Mouse (Mus musculus): ENCODE data around the gene Ssr2. TPM values are rescaled to one million over a fixed set of nuclear protein-coding genes. Genes with fewer than 3 reads are reported as not detected.

The Ssr2 gene
- polyA plus RNA-seq, 1 experiment, result 351 TPM

DNA sequence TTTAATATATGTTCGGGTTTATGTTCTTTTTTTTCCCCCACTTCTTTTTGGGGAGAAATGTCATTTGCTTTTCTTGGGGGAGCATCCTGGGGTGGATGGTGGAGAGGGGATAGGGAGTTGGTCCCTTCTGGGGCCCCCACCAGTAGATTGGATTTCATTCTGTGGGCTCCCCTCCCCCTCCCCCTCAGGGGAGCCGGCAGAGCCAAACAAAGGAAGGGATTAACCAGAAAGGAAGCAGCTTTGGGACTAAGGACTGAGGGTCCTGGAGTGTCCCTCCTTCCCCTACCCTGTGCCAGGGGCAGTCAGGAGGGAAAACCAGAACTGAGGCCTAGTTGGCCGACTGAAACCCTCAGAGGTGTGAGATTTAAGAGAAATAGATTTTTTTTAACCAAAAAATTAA lies 36.3 kb upstream of the Ssr2 start:
- Histone ChIP-seq H3K79me3 (ENCODE audit: low read depth) (peaks cover 18% of the 10 kb centered on the region), H3ac (ENCODE audit: control insufficient read depth, insufficient read length, low read depth) (no peak overlapping the region), H3K4me3 (ENCODE audit: insufficient read depth, poor library complexity, severe bottlenecking) (no peak overlapping the region), H3K79me2 (ENCODE audit: control insufficient read depth, insufficient read depth) (peaks cover 42% of the 10 kb centered on the region), H3K36me3 (ENCODE audit: control insufficient read depth, insufficient read depth) (peaks cover 17% of the 10 kb centered on the region), H3K27me3 (ENCODE audit: control insufficient read depth, insufficient read depth, insufficient read length) (no peaks in the 10 kb centered on the region)
- TF ChIP-seq MYOG (IDR thresholded peaks at IDR 0.05; ENCODE audit: control insufficient read depth, extremely low read depth, insufficient read length), result no peak
- no peak for TF ChIP-seq MAX (IDR thresholded peaks at IDR 0.05)
- TF ChIP-seq FOSL1 (IDR thresholded peaks at IDR 0.05; ENCODE audit: insufficient read depth, low read length, poor library complexity, severe bottlenecking), result no peak
- no peak for TF ChIP-seq USF1 (IDR thresholded peaks at IDR 0.05; ENCODE audit: low read depth)
- TF ChIP-seq CTCF (IDR thresholded peaks at IDR 0.05; ENCODE audit: control insufficient read depth, insufficient read depth, insufficient read length), result no peak
- no peak for TF ChIP-seq CEBPB (IDR thresholded peaks at IDR 0.05; ENCODE audit: low read depth)
- TF ChIP-seq MYOD1 (IDR thresholded peaks at IDR 0.05; ENCODE audit: control insufficient read depth, insufficient read length, low read depth), result no peak

DNA sequence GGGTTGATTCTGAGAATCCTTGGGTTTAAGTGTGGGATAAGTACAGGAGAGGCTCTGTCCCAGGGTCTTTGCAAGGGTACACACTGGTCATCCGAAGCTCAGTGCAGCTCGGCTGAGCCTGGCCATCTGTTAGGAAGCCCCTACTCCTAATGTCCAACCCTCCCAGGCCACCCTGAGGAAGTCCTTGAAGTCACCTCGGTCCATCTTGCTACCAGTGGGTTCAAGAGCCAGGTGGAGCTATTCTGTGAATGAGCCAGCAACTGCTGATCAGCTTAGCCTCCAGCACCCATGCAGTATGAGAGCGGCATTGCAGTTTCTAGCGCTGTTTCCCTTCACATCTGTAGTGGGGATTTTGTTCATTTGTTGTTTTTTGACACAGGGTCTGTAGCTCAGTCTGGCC lies 35.6 kb upstream of the Ssr2 start:
- Histone ChIP-seq H3ac (ENCODE audit: control insufficient read depth, insufficient read length, low read depth) (no peak overlapping the region), H3K36me3 (ENCODE audit: control insufficient read depth, insufficient read depth) (peaks cover 17% of the 10 kb centered on the region), H3K27me3 (ENCODE audit: control insufficient read depth, insufficient read depth, insufficient read length) (no peaks in the 10 kb centered on the region), H3K79me2 (ENCODE audit: control insufficient read depth, insufficient read depth) (peaks cover 35% of the 10 kb centered on the region), H3K79me3 (ENCODE audit: low read depth) (peaks cover 13% of the 10 kb centered on the region), H3K4me3 (ENCODE audit: insufficient read depth, poor library complexity, severe bottlenecking) (no peak overlapping the region)
- TF ChIP-seq MYOG (IDR thresholded peaks at IDR 0.05; ENCODE audit: control insufficient read depth, extremely low read depth, insufficient read length) (no peak), CEBPB (IDR thresholded peaks at IDR 0.05; ENCODE audit: low read depth) (no peak), CTCF (IDR thresholded peaks at IDR 0.05; ENCODE audit: control insufficient read depth, insufficient read depth, insufficient read length) (no peak), USF1 (IDR thresholded peaks at IDR 0.05; ENCODE audit: low read depth) (no peak)

DNA sequence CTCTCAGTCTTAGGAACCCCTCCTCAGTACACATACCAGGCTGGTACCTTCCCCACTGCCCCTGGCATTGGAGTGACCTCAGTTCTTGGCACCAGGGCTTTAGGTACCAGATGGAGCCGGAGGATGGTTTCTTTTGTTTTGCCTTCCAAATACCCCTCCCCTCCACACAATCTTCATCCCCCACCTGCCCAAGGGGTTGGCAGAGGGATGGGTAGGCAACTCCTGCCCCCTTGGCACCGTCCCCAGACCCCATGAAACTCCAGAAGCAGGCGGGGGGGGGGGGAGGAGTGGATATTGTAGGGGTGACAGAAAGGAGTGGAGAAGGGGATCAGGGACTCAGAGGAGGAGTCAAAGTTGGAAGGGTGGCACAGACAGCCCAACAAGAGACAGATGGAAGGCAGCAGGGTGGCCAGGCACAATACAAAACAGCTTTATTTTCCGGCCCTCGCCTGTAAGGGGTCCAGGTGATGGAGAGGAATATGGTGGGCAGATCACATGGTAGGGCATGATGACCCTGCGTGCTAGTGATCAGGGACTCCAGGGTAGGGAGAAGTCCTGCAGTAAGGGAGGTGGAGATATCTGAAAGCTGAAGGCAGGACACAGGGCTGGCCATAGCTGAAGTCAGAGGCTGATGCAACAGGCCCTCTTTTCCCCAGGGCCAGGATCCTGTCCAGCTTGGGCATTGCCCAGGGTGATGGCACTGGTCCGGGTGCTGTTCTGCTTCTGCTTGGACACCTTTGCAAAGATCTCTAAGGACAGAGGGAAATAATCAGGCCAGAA lies 33.9 kb upstream of the Ssr2 start:
- H3K36me3 ChIP-seq (ENCODE audit: control insufficient read depth, insufficient read depth), result peaks cover 8% of the 10 kb centered on the region
- peaks cover 3% of the 10 kb centered on the region for H3K79me3 ChIP-seq (ENCODE audit: low read depth)
- H3K4me3 ChIP-seq (ENCODE audit: insufficient read depth, poor library complexity, severe bottlenecking), result no peak overlapping the region
- peaks cover 18% of the 10 kb centered on the region for H3K79me2 ChIP-seq (ENCODE audit: control insufficient read depth, insufficient read depth)
- no peak overlapping the region for H3ac ChIP-seq (ENCODE audit: control insufficient read depth, insufficient read length, low read depth)
- H3K27me3 ChIP-seq (ENCODE audit: control insufficient read depth, insufficient read depth, insufficient read length), result no peaks in the 10 kb centered on the region
- TF ChIP-seq CEBPB (IDR thresholded peaks at IDR 0.05; ENCODE audit: low read depth), result no peak
- no peak for TF ChIP-seq MAX (IDR thresholded peaks at IDR 0.05)
- TF ChIP-seq CTCF (IDR thresholded peaks at IDR 0.05; ENCODE audit: control insufficient read depth, insufficient read depth, insufficient read length), result no peak
- TF ChIP-seq FOSL1 (IDR thresholded peaks at IDR 0.05; ENCODE audit: insufficient read depth, low read length, poor library complexity, severe bottlenecking), result no peak
- no peak for TF ChIP-seq MYOG (IDR thresholded peaks at IDR 0.05; ENCODE audit: control insufficient read depth, extremely low read depth, insufficient read length)
- TF ChIP-seq MYOD1 (IDR thresholded peaks at IDR 0.05; ENCODE audit: control insufficient read depth, insufficient read length, low read depth), result no peak
- no peak for TF ChIP-seq USF1 (IDR thresholded peaks at IDR 0.05; ENCODE audit: low read depth)

DNA sequence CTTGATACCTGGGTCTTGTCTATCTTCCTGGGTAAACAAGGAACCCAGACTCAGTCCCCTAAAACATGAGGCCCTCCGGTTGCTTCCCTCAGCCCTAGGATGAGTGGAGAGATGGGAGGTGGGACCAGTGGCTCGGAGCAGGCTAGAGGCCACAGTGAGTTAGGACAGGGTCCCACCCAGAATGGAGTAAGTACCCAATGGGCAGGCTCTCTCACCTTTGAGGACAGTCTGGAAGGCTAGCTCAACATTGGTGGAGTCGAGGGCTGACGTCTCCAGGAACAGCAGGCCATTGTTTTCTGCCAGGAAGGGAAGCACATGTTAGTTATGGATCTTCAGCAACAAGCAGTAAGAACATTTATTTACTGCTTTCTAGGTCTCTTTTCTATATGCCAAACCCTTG lies 33.2 kb upstream of the Ssr2 start:
- H3K27me3 ChIP-seq (ENCODE audit: control insufficient read depth, insufficient read depth, insufficient read length), result no peaks in the 10 kb centered on the region
- TF ChIP-seq FOSL1 (IDR thresholded peaks at IDR 0.05; ENCODE audit: insufficient read depth, low read length, poor library complexity, severe bottlenecking) (no peak), MYOG (IDR thresholded peaks at IDR 0.05; ENCODE audit: control insufficient read depth, extremely low read depth, insufficient read length) (no peak), CEBPB (IDR thresholded peaks at IDR 0.05; ENCODE audit: low read depth) (no peak), CTCF (IDR thresholded peaks at IDR 0.05; ENCODE audit: control insufficient read depth, insufficient read depth, insufficient read length) (no peak), MAX (IDR thresholded peaks at IDR 0.05) (no peak), MYOD1 (IDR thresholded peaks at IDR 0.05; ENCODE audit: control insufficient read depth, insufficient read length, low read depth) (no peak), USF1 (IDR thresholded peaks at IDR 0.05; ENCODE audit: low read depth) (no peak)
- H3ac ChIP-seq (ENCODE audit: control insufficient read depth, insufficient read length, low read depth), result no peak overlapping the region
- H3K79me2 ChIP-seq (ENCODE audit: control insufficient read depth, insufficient read depth), result peaks cover 13% of the 10 kb centered on the region
- peaks cover 5% of the 10 kb centered on the region for H3K36me3 ChIP-seq (ENCODE audit: control insufficient read depth, insufficient read depth)
- H3K79me3 ChIP-seq (ENCODE audit: low read depth), result peaks cover 1% of the 10 kb centered on the region
- H3K4me3 ChIP-seq (ENCODE audit: insufficient read depth, poor library complexity, severe bottlenecking), result no peak overlapping the region

DNA sequence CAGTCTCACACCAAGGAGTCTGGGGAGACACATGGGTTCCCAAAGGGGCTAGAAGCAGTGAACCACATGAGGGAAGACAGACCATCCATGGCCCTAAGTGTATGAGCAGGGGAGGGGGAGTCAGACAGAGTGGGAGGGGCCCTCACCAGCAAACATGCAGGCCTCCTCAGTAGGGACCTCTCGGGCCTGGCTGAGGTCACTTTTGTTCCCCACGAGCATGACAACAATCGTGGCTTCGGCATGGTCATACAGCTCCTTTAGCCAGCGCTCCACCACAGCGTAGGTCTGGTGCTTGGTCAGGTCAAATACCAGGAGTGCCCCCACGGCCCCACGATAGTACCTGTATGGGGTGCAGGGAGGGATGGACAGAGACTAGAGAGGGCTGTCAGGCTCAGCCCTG lies 32.5 kb upstream of the Ssr2 start:
- Histone ChIP-seq H3ac (ENCODE audit: control insufficient read depth, insufficient read length, low read depth) (no peak overlapping the region), H3K36me3 (ENCODE audit: control insufficient read depth, insufficient read depth) (peaks cover 5% of the 10 kb centered on the region), H3K79me2 (ENCODE audit: control insufficient read depth, insufficient read depth) (peaks cover 7% of the 10 kb centered on the region), H3K79me3 (ENCODE audit: low read depth) (no peaks in the 10 kb centered on the region), H3K27me3 (ENCODE audit: control insufficient read depth, insufficient read depth, insufficient read length) (no peaks in the 10 kb centered on the region), H3K4me3 (ENCODE audit: insufficient read depth, poor library complexity, severe bottlenecking) (no peak overlapping the region)
- no peak for TF ChIP-seq USF1 (IDR thresholded peaks at IDR 0.05; ENCODE audit: low read depth)
- no peak for TF ChIP-seq FOSL1 (IDR thresholded peaks at IDR 0.05; ENCODE audit: insufficient read depth, low read length, poor library complexity, severe bottlenecking)
- no peak for TF ChIP-seq MYOG (IDR thresholded peaks at IDR 0.05; ENCODE audit: control insufficient read depth, extremely low read depth, insufficient read length)
- TF ChIP-seq MAX (IDR thresholded peaks at IDR 0.05), result no peak
- TF ChIP-seq CEBPB (IDR thresholded peaks at IDR 0.05; ENCODE audit: low read depth), result no peak
- TF ChIP-seq MYOD1 (IDR thresholded peaks at IDR 0.05; ENCODE audit: control insufficient read depth, insufficient read length, low read depth), result no peak
- TF ChIP-seq CTCF (IDR thresholded peaks at IDR 0.05; ENCODE audit: control insufficient read depth, insufficient read depth, insufficient read length), result no peak
